Mouse (Mus musculus) neural tube, embryonic 12.5 days (tissue): ENCODE measurements around the gene Gm13275. TPM values are rescaled to one million over a fixed set of nuclear protein-coding genes. Genes with fewer than 3 reads are reported as not detected.
"Not testable (repeated sequence)": the region's sequence is repeated elsewhere in the genome, so short reads cannot be mapped to it uniquely, and the experiment has no call there.

ENCODE experiments used
- ATAC-seq: fragments of 200-750 bp; cut with Nextera tagmentation; 2 replicates; pipeline ENCODE4 v1.8.0; 2017; ENCODE audit warnings: low read depth, mild to moderate bottlenecking, moderate TSS enrichment, moderate library complexity; ENCODE audit not compliant: low FRiP score
- H3K27ac ChIP-seq: fragments of 300-500 bp; sonication (generic); 2 replicates; pipeline ENCODE4 v1.5.1; 2016
- H3K27me3 ChIP-seq: fragments of 300-500 bp; sonication (generic); replicated peaks from 2 replicates; pipeline ENCODE4 v1.6.1; 2016; ENCODE audit warnings: mild to moderate bottlenecking
- H3K36me3 ChIP-seq: fragments of 300-500 bp; sonication (generic); 2 replicates; pipeline ENCODE4 v1.6.1; 2016; ENCODE audit warnings: mild to moderate bottlenecking
- H3K4me1 ChIP-seq: fragments of 300-500 bp; sonication (generic); 2 replicates; pipeline ENCODE4 v1.6.1; 2016
- H3K4me2 ChIP-seq: fragments of 300-500 bp; sonication (generic); replicated peaks from 2 replicates; pipeline ENCODE4 v1.6.1; 2016; ENCODE audit warnings: mild to moderate bottlenecking
- H3K4me3 ChIP-seq: fragments of 300-500 bp; sonication (generic); 2 replicates; pipeline ENCODE4 v1.5.1; 2016
- H3K9ac ChIP-seq: fragments of 300-500 bp; sonication (generic); 2 replicates; pipeline ENCODE4 v1.6.1; 2016; ENCODE audit warnings: mild to moderate bottlenecking
- H3K9me3 ChIP-seq: fragments of 300-500 bp; sonication (generic); 2 replicates; pipeline ENCODE4 v1.6.1; 2016; ENCODE audit warnings: mild to moderate bottlenecking
- WGBS: fragments of 180-500 bp; shearing (Covaris S2); methylation state at CpG from one replicate; pipeline ENCODE4 v1.1.7; 2016; 5-methylcytosine and 5-hydroxymethylcytosine counted together
- polyA plus RNA-seq: library from polyadenylated mRNA; unstranded; fragments of >200 nt; fragmentation: Nextera tagmentation; extraction: Ambion mirVana; gene quantifications from 2 replicates; pipeline ENCODE4 v1.2.1, GENCODE M21; 2016

Gene Gm13275
- polyA plus RNA-seq, 1 experiment from 2014 or later = not detected

DNA sequence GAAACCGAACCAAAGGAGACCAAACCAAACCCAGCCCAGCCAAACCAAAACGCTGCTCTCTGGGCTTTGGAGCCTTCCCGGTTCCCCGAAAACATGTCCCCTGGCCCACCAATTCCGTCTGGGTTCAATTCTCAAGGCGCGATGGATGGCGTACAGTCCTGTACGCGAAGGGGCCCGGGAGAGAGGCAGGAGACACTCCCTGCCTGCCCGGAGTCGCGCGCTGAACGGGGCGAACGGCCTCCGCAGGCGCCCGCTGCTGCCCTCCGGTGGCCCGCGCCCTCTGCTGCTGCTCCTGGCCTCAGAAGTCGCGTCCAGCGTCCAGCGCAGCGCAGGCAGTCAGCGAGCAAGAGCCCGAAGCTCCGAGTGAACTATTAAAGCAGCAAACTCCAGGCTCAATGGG, 20.8 kb upstream of the Gm13275 start, which contains the start of gene Gm13290:
Gene Gm13290, plus strand, starts transcription at position 301 of the 400 bp plus-strand sequence.
- not testable (repeated sequence) for H3K36me3 ChIP-seq, H3K4me2 ChIP-seq, H3K4me1 ChIP-seq, H3K9me3 ChIP-seq, H3K27ac ChIP-seq, H3K27me3 ChIP-seq, H3K9ac ChIP-seq, ATAC-seq, H3K4me3 ChIP-seq
- WGBS = no CpG with 5 or more reads among the region's 32 CpGs

DNA sequence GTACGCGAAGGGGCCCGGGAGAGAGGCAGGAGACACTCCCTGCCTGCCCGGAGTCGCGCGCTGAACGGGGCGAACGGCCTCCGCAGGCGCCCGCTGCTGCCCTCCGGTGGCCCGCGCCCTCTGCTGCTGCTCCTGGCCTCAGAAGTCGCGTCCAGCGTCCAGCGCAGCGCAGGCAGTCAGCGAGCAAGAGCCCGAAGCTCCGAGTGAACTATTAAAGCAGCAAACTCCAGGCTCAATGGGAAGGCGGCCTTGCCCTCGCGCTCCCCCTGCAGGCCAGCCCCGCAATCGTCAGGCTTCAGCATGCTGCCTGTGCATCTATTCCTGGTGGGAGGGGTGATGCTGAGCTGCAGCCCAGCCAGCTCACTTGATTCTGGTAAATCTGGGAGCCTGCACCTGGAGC, 17.7 kb upstream of the Gm13275 start, which contains the start of gene Gm13289:
Gene Gm13289, plus strand, starts transcription at position 301 of the 400 bp plus-strand sequence.
- not testable (repeated sequence) for H3K4me2 ChIP-seq, H3K36me3 ChIP-seq, H3K4me1 ChIP-seq, H3K9me3 ChIP-seq, H3K27ac ChIP-seq, H3K27me3 ChIP-seq, ATAC-seq, H3K9ac ChIP-seq, H3K4me3 ChIP-seq
- WGBS = no CpG with 5 or more reads among the region's 29 CpGs

DNA sequence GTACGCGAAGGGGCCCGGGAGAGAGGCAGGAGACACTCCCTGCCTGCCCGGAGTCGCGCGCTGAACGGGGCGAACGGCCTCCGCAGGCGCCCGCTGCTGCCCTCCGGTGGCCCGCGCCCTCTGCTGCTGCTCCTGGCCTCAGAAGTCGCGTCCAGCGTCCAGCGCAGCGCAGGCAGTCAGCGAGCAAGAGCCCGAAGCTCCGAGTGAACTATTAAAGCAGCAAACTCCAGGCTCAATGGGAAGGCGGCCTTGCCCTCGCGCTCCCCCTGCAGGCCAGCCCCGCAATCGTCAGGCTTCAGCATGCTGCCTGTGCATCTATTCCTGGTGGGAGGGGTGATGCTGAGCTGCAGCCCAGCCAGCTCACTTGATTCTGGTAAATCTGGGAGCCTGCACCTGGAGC, 14.7 kb upstream of the Gm13275 start, which contains the start of gene Gm13272:
Gene Gm13272, plus strand, starts transcription at position 301 of the 400 bp plus-strand sequence.
- H3K9ac ChIP-seq, ATAC-seq, H3K27me3 ChIP-seq, H3K9me3 ChIP-seq, H3K4me1 ChIP-seq, H3K27ac ChIP-seq, H3K36me3 ChIP-seq, H3K4me3 ChIP-seq, H3K4me2 ChIP-seq: not testable (repeated sequence)
- WGBS = no CpG with 5 or more reads among the region's 29 CpGs

DNA sequence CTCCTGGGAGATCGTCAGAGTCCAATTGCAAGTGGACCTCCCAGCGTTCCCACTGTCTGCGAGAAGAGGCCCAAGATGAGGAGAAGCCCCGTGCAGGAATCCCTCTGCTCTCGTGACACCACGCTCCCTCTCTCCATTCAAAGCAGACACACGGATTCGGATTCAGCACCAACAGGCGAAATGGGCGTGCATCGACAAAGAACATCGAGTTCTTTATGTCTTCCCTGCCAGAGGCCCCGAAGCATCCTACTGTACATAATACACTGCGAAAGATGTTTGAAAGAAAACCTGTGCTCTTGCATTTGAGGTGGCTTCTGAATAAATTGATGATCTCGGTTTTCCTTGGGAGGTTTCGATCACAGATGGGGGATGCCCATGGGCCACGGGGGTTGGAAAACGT, 14.0 kb upstream of the Gm13275 start:
- not testable (repeated sequence) for H3K4me3 ChIP-seq, H3K9ac ChIP-seq, H3K4me2 ChIP-seq, H3K27ac ChIP-seq, H3K9me3 ChIP-seq, ATAC-seq, H3K27me3 ChIP-seq, H3K4me1 ChIP-seq, H3K36me3 ChIP-seq
- 52% methylated on average over 16 of the region's 18 CpGs for WGBS

DNA sequence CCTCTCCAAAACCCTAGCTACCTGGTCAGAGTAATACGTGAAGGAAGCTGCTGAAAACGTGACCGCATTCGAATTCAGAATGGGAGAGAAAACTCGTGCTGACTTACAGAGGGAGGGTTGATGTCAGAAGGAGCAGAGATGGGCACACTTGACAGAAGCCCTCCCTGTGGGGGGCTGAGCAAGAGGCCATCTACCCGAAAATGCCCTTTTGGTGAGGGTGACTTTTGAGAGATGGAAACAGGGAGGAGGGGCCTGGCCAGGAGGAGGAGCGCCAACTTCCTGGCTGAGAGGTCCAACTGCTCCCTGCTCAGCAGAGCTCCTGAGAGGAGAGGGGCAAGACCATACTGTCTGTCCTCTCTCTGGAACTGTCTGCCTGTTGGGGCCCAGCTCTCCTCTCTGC, 12.5 kb upstream of the Gm13275 start, which contains the start of gene Ifnz:
Gene Ifnz, plus strand, starts transcription at position 301 of the 400 bp plus-strand sequence.
- H3K4me2 ChIP-seq = peak within 1 kb of the TSS; percentile 44
- not testable (repeated sequence) for H3K4me1 ChIP-seq, ATAC-seq, H3K4me3 ChIP-seq, H3K36me3 ChIP-seq, H3K27me3 ChIP-seq, H3K27ac ChIP-seq, H3K9me3 ChIP-seq, H3K9ac ChIP-seq
- WGBS = 20% methylated on average over 5 of the region's 7 CpGs

DNA sequence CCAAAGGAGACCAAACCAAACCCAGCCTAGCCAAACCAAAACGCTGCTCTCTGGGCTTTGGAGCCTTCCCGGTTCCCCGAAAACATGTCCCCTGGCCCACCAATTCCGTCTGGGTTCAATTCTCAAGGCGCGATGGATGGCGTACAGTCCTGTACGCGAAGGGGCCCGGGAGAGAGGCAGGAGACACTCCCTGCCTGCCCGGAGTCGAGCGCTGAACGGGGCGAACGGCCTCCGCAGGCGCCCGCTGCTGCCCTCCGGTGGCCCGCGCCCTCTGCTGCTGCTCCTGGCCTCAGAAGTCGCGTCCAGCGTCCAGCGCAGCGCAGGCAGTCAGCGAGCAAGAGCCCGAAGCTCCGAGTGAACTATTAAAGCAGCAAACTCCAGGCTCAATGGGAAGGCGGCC, 12.0 kb upstream of the Gm13275 start:
- not testable (repeated sequence) for H3K27ac ChIP-seq, H3K4me3 ChIP-seq, ATAC-seq, H3K36me3 ChIP-seq, H3K9me3 ChIP-seq, H3K9ac ChIP-seq, H3K4me1 ChIP-seq, H3K27me3 ChIP-seq
- peak overlapping the region; percentile 44 for H3K4me2 ChIP-seq
- WGBS = under 1% methylated on average over 17 of the region's 31 CpGs

DNA sequence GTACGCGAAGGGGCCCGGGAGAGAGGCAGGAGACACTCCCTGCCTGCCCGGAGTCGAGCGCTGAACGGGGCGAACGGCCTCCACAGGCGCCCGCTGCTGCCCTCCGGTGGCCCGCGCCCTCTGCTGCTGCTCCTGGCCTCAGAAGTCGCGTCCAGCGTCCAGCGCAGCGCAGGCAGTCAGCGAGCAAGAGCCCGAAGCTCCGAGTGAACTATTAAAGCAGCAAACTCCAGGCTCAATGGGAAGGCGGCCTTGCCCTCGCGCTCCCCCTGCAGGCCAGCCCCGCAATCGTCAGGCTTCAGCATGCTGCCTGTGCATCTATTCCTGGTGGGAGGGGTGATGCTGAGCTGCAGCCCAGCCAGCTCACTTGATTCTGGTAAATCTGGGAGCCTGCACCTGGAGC, 8.9 kb upstream of the Gm13275 start, which contains the start of gene Gm13276:
Gene Gm13276, plus strand, starts transcription at position 301 of the 400 bp plus-strand sequence.
- H3K36me3 ChIP-seq, H3K27me3 ChIP-seq, H3K4me1 ChIP-seq, H3K9ac ChIP-seq, H3K4me2 ChIP-seq, H3K27ac ChIP-seq, H3K4me3 ChIP-seq, H3K9me3 ChIP-seq, ATAC-seq: not testable (repeated sequence)
- no CpG with 5 or more reads among the region's 27 CpGs for WGBS

DNA sequence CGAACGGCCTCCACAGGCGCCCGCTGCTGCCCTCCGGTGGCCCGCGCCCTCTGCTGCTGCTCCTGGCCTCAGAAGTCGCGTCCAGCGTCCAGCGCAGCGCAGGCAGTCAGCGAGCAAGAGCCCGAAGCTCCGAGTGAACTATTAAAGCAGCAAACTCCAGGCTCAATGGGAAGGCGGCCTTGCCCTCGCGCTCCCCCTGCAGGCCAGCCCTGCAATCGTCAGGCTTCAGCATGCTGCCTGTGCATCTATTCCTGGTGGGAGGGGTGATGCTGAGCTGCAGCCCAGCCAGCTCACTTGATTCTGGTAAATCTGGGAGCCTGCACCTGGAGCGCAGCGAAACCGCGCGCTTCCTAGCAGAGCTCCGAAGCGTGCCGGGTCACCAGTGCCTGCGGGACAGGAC, 5.9 kb upstream of the Gm13275 start, which contains the start of gene Gm13277:
Gene Gm13277, plus strand, starts transcription at position 231 of the 400 bp plus-strand sequence.
- H3K4me2 ChIP-seq, H3K4me3 ChIP-seq, H3K27me3 ChIP-seq, ATAC-seq, H3K9me3 ChIP-seq, H3K27ac ChIP-seq, H3K36me3 ChIP-seq, H3K4me1 ChIP-seq, H3K9ac ChIP-seq: not testable (repeated sequence)
- 0% methylated on average over 4 of the region's 28 CpGs for WGBS

DNA sequence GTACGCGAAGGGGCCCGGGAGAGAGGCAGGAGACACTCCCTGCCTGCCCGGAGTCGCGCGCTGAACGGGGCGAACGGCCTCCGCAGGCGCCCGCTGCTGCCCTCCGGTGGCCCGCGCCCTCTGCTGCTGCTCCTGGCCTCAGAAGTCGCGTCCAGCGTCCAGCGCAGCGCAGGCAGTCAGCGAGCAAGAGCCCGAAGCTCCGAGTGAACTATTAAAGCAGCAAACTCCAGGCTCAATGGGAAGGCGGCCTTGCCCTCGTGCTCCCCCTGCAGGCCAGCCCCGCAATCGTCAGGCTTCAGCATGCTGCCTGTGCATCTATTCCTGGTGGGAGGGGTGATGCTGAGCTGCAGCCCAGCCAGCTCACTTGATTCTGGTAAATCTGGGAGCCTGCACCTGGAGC, 3.0 kb upstream of the Gm13275 start, which contains the start of gene Gm13278:
Gene Gm13278, plus strand, starts transcription at position 301 of the 400 bp plus-strand sequence.
- H3K27ac ChIP-seq, H3K27me3 ChIP-seq, H3K4me2 ChIP-seq, ATAC-seq, H3K9ac ChIP-seq, H3K36me3 ChIP-seq, H3K4me3 ChIP-seq, H3K9me3 ChIP-seq, H3K4me1 ChIP-seq: not testable (repeated sequence)
- WGBS = no CpG with 5 or more reads among the region's 28 CpGs

DNA sequence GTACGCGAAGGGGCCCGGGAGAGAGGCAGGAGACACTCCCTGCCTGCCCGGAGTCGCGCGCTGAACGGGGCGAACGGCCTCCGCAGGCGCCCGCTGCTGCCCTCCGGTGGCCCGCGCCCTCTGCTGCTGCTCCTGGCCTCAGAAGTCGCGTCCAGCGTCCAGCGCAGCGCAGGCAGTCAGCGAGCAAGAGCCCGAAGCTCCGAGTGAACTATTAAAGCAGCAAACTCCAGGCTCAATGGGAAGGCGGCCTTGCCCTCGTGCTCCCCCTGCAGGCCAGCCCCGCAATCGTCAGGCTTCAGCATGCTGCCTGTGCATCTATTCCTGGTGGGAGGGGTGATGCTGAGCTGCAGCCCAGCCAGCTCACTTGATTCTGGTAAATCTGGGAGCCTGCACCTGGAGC, 2.8 kb downstream of the Gm13275 start, which contains the start of gene Gm13279:
Gene Gm13279, plus strand, starts transcription at position 301 of the 400 bp plus-strand sequence.
- not testable (repeated sequence) for H3K9ac ChIP-seq, H3K27me3 ChIP-seq, H3K36me3 ChIP-seq, H3K9me3 ChIP-seq, ATAC-seq, H3K4me1 ChIP-seq, H3K4me3 ChIP-seq, H3K4me2 ChIP-seq, H3K27ac ChIP-seq
- no CpG with 5 or more reads among the region's 28 CpGs for WGBS

DNA sequence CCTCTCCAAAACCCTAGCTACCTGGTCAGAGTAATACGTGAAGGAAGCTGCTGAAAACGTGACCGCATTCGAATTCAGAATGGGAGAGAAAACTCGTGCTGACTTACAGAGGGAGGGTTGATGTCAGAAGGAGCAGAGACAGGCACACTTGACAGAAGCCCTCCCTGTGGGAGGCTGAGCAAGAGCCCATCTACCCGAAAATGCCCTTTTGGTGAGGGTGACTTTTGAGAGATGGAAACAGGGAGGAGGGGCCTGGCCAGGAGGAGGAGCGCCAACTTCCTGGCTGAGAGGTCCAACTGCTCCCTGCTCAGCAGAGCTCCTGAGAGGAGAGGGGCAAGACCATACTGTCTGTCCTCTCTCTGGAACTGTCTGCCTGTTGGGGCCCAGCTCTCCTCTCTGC, 5.1 kb downstream of the Gm13275 start, which contains the start of gene Gm13285:
Gene Gm13285, plus strand, starts transcription at position 301 of the 400 bp plus-strand sequence.
- not testable (repeated sequence) for H3K27me3 ChIP-seq, H3K9me3 ChIP-seq, H3K4me2 ChIP-seq, H3K9ac ChIP-seq, H3K36me3 ChIP-seq, H3K4me1 ChIP-seq, H3K27ac ChIP-seq, ATAC-seq, H3K4me3 ChIP-seq
- 13% methylated on average over 5 of the region's 7 CpGs for WGBS

DNA sequence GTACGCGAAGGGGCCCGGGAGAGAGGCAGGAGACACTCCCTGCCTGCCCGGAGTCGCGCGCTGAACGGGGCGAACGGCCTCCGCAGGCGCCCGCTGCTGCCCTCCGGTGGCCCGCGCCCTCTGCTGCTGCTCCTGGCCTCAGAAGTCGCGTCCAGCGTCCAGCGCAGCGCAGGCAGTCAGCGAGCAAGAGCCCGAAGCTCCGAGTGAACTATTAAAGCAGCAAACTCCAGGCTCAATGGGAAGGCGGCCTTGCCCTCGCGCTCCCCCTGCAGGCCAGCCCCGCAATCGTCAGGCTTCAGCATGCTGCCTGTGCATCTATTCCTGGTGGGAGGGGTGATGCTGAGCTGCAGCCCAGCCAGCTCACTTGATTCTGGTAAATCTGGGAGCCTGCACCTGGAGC, 8.7 kb downstream of the Gm13275 start, which contains the start of gene Gm13287:
Gene Gm13287, plus strand, starts transcription at position 301 of the 400 bp plus-strand sequence.
- not testable (repeated sequence) for H3K9me3 ChIP-seq, H3K27ac ChIP-seq, ATAC-seq, H3K4me2 ChIP-seq, H3K9ac ChIP-seq, H3K27me3 ChIP-seq, H3K36me3 ChIP-seq, H3K4me3 ChIP-seq, H3K4me1 ChIP-seq
- no CpG with 5 or more reads among the region's 29 CpGs for WGBS

DNA sequence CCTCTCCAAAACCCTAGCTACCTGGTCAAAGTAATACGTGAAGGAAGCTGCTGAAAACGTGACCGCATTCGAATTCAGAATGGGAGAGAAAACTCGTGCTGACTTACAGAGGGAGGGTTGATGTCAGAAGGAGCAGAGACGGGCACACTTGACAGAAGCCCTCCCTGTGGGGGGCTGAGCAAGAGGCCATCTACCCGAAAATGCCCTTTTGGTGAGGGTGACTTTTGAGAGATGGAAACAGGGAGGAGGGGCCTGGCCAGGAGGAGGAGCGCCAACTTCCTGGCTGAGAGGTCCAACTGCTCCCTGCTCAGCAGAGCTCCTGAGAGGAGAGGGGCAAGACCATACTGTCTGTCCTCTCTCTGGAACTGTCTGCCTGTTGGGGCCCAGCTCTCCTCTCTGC, 10.9 kb downstream of the Gm13275 start, which contains the start of gene Gm13288:
Gene Gm13288, plus strand, starts transcription at position 301 of the 400 bp plus-strand sequence.
- H3K4me2 ChIP-seq = peak within 1 kb of the TSS; percentile 46

More for the DNA sequence above, 10.9 kb downstream of the Gm13275 start, which contains the start of gene Gm13288:
- WGBS = no CpG with 5 or more reads among the region's 8 CpGs
- H3K27me3 ChIP-seq, ATAC-seq, H3K9me3 ChIP-seq, H3K36me3 ChIP-seq, H3K4me3 ChIP-seq, H3K27ac ChIP-seq, H3K4me1 ChIP-seq, H3K9ac ChIP-seq: not testable (repeated sequence)
